Mouse (Mus musculus) G1E (cell line): Measurements from ENCODE around the gene Rpl19.

Experiments
- CTCF ChIP-seq: IDR thresholded peaks from 2 replicates; pipeline ENCODE4 v1.5.1; 2012; ENCODE audit warnings: low read depth, low read length, inconsistent platforms, mixed read lengths
- GATA1 ChIP-seq: IDR thresholded peaks from 2 replicates; pipeline ENCODE4 v1.6.1; 2012; ENCODE audit warnings: borderline replicate concordance, low read length, inconsistent platforms, mixed read lengths
- GATA2 ChIP-seq: IDR thresholded peaks from 2 replicates; pipeline ENCODE4 v1.6.1; 2012; ENCODE audit warnings: low read depth, low read length, inconsistent platforms, borderline replicate concordance
- POLR2AphosphoS5 ChIP-seq: IDR thresholded peaks from 2 replicates; pipeline ENCODE4 v1.6.1; 2012; ENCODE audit warnings: low read depth, low read length, inconsistent platforms; ENCODE audit not compliant: insufficient replicate concordance
- TAL1 ChIP-seq: conservative IDR thresholded peaks from 2 replicates; pipeline ENCODE4 v1.6.1; 2012; ENCODE audit warnings: low read depth, low read length, inconsistent platforms, mixed read lengths

- no peak for TF ChIP-seq CTCF
- TF ChIP-seq POLR2AphosphoS5, result no peak
- no peak for TF ChIP-seq TAL1
- no peak for TF ChIP-seq GATA1
- TF ChIP-seq GATA2, result no peak
Measured at GRCm38 (mm10) chr11:98037871-98038270, 11.4 kb downstream of the Rpl19 start.
